Mouse (Mus musculus) gastrocnemius, adult 8-10 months (tissue): ENCODE measurements around the gene B3gat3. TPM values are rescaled to one million over a fixed set of nuclear protein-coding genes. Genes with fewer than 3 reads are reported as not detected.
"Not testable (repeated sequence)": the region's sequence is repeated elsewhere in the genome, so short reads cannot be mapped to it uniquely, and the experiment has no call there.

Experiments
- DNase-seq, 2 experiments: peaks; one replicate each; pipeline ENCODE4 v3.0.0; 2022; ENCODE audit warnings: low spot score in 2 of 2
- total RNA-seq, 4 experiments: library from RNA; stranded (reverse); gene quantifications; 2 replicates each; pipeline ENCODE4 v1.2.4; 2022

Gene B3gat3
- total RNA-seq, 4 experiments from 2014 or later = 36.8 to 39.0 (median 38.1) TPM

DNA sequence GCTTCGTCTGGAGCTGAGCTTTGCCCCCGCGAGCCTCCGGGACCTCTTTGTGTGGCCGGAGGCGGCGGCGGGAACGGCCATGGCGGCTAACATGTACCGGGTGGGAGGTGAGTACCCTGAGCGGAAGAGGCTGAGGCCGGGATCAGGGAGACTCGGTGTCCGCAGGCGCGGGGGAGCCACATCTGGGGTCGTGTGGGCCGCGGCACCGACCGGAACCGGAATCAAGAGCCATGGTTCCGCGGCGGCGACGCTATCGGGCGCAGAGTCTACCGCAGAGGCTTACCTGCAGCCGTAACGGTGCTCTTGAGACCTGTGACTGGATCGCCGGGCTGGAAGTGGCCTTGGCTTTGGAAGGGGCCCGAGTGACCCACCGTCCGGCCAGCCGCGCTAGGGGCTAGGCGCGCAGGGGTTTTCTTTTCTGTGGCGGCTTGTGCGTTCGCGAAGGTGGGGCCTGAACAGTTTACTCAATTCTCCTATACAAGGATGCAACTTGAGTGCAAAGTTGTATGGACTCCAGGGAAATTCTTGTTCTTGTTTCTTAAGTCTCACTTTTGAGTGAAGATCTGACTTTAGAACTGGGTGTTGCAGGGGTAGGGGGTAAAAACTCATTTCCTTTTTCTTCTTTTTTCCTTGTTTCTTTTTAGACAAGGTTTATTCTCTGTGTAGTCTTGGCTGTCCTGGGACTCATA is 22.2 kb downstream of the B3gat3 start:
- DNase-seq = no peak

DNA sequence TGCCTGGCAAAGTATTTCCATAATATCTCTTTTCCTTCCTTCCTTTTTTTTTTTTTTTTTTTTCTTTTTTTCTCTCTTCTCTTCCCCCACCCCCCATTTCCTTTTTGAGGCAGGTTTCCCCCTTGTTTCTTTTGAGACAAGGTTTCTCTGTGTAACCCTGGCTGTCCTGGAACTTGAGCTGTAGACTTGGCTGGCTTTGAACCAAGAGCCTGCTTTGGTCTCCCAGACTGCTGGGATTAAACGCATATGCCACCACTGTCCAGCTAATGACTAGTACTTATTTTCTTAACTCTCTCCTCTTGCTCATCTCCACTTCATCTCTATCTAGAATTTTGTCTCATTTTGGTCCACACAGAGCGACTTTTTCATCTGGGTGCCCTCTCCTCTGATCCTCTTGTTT is 22.9 kb downstream of the B3gat3 start:
- no peak for DNase-seq

- no peak for DNase-seq
Observed at GRCm38 (mm10) chr19:8944062-8944461, 23.9 kb downstream of the B3gat3 start.

DNA sequence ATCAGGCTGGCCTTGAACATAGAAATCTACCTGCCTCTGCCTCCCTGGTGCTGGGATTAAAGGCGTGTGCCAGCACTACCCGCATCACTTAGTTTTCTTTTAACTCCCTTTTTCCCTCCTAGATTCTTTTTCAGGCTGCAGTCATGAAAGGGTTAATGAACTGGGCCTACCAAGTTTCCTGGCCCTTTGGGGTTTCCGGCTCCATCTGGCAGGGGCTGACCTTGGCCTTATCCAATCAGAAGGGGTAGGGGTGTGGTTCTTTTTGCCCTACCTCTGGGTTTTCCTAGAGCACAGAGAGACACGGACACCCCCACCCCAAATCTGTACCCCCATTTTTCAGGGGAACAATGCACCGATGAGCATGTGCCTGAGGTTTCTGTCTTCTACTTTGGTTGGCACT is 24.6 kb downstream of the B3gat3 start:
- peak; percentile 56 to 61 for DNase-seq

DNA sequence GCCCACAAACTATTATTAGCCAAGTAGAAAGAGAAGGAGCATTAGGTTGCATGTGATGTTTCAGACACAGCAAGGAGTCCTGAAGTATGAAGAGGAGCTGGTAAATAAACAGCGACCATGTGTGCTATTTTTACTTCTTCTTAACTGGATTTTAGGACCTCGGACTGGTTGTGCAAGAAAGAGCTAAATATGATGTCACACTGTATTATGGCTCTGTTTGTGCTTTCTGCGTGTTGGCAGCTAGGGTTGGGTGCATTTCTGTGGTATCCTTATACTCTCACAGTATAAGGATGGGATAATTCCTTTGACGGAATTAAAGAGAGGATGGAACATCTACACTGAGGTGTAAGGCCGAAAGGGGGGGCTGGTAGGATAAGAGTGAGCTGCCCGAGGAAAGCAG is 25.1 kb downstream of the B3gat3 start:
- DNase-seq = no peak

DNA sequence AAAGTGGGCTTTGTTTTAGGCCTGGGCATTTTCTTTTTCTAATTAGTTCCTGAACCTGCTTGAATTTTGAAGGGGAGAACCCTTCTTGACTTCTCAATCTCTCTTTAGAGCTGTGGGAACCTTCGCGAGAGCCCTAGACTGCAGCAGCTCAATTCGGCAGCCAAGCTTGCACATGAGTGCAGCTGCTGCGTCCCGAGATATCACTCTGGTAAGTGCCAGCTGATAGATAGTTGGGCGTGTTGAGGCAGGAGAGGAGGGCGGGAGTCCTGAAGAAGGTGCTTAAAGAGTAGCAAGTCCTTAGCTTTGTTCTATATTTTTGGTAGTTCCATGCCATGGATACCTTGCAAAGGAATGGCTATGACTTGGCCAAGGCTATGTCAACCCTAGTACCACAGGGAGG is 26.8 kb downstream of the B3gat3 start:
- no peak for DNase-seq

- no peak for DNase-seq
Observed at GRCm38 (mm10) chr19:8950190-8950589, 30.0 kb downstream of the B3gat3 start.

DNA sequence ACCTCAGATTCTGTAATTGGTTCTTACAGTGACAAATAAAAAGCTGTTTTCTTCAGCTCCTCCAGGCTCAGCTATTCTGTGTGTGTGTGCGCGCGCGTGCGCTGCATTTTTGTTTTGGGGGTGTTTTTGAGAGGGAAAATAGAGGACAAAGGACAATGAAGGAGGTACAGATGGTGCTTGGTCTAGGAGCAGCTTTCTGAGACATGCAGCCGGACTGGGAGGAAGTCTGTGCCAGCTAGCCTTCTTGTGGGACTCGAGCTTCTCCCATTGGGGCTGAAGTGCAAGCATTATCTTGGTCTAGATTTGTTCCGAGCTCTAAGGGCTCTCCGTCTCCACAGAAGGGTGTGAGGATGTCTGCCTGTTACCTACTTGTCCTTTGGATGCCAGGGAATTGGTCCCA is 32.1 kb downstream of the B3gat3 start:
- no peak for DNase-seq

GRCm38 (mm10) chr19:8953135-8954039 is 33.2 kb downstream of the B3gat3 start, which contains the start of gene Tut1:
Gene Tut1, plus strand, starts transcription at chr19:8953847.
- peak; percentile 83 to 86 for DNase-seq

- no peak for DNase-seq
Observed at GRCm38 (mm10) chr19:8954171-8954570, 34.0 kb downstream of the B3gat3 start.

GRCm38 (mm10) chr19:8962256-8962655 is 42.1 kb downstream of the B3gat3 start:
- DNase-seq = no peak

GRCm38 (mm10) chr19:8965075-8965474 is 44.9 kb downstream of the B3gat3 start:
- DNase-seq = no peak

- peak in 1 of 2 experiments; percentile 47 for DNase-seq
Observed at GRCm38 (mm10) chr19:8965771-8966170, 45.6 kb downstream of the B3gat3 start.

DNA sequence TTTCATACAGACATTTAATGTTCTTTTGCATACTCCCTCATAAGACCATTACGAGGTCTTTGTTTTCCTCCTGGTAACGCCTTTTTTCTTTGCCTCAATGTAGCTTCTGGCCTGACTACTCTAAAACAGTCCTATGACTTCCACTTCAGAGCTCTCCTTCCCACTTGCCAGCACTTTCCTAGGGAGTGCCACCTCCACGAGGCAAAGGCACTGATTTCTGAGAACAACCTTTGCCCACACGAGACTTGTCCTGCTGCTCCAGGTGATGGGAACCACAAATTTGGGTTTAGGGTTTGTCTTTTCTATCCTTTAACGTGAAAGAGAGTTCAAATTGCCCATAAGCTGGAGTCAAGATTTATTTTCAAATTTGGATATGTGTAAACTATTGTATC is 46.0 kb downstream of the B3gat3 start:
- no peak for DNase-seq

GRCm38 (mm10) chr19:8966590-8967372 is 46.6 kb downstream of the B3gat3 start, which contains the start of gene Eef1g:
Gene Eef1g, plus strand, starts transcription at chr19:8967041.
- peak; percentile 98 to 99 for DNase-seq

DNA sequence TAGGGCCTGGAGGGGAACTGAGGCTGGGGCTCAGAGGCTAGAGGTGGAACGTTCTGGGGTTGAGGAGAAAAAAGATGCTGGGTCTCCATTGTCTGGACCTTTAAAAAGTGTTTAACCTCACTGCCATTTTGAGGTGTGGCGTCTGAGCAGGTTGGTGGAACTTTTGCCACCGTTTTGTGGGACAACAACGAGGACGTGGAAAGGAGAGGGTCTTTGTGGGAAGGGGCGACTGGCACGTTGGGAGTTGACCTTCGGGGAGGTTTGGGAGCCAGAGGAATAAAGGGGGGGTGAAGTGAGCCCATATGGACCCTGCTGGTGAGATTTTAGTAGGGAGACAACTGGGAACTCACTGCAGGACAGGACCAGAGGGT is 47.2 kb downstream of the B3gat3 start:
- no peak for DNase-seq

GRCm38 (mm10) chr19:8967893-8968292 is 47.7 kb downstream of the B3gat3 start:
- DNase-seq = no peak

GRCm38 (mm10) chr19:8972491-8972890 is 52.3 kb downstream of the B3gat3 start:
- DNase-seq = not testable (repeated sequence)

DNA sequence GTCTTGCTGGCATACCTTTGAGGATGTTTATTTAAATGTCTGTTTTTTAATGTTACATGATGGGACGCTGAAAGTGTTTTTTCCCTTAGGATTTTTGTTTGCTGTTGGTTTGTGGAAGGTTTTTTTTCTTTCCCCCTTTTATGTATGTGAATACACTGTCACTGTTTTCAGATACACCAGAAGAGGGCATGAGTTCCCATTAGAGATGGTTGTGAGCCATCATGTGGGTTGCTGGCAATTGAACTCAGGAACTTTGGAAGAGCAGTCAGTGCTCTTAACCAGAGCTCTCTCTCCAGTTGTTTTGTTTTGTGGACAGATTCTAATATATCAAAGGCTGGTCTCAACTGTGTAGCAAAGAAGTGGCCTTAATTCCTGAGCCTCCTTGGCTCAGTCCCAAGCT is 54.5 kb downstream of the B3gat3 start:
- DNase-seq = no peak

- DNase-seq = no peak
Observed at GRCm38 (mm10) chr19:8975491-8975890, 55.3 kb downstream of the B3gat3 start.

GRCm38 (mm10) chr19:8976535-8976934 is 56.4 kb downstream of the B3gat3 start:
- peak; percentile 60 to 68 for DNase-seq
